Mouse (Mus musculus): Measurements from ENCODE around the gene Gm8180.
"Not testable (repeated sequence)": the region's sequence is repeated elsewhere in the genome, so short reads cannot be mapped to it uniquely, and the experiment has no call there.

Gm8180 gene

DNA sequence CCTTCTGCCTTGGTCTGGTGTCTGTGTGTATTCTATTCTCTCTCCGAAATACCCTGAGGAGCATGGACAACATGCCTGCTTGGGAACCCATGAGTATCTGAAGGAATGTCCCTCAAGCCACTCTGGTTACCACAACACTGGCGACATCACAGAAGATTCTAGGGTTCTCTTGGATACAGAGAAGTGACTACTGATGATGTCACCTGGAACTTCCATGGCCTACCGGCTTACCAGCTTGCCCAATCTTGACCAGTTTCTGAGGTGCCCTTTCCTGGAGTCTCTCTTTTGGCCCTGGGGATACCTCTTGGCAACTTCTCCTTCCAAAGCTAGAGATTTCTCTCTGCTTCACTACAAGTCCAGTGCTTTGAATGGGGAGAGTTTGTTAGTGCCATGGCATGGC is at the start of gene Gm8180:
TSS of gene Gm8180 (minus strand) at position 101 of the 400 bp plus-strand sequence.
- DNase-seq (ENCODE audit: low spot score), result not testable (repeated sequence)

- not testable (repeated sequence) for DNase-seq (ENCODE audit: low spot score)
Measured at GRCm38 (mm10) chr14:43830385-43830784, 45.8 kb upstream of the Gm8180 start.

DNA sequence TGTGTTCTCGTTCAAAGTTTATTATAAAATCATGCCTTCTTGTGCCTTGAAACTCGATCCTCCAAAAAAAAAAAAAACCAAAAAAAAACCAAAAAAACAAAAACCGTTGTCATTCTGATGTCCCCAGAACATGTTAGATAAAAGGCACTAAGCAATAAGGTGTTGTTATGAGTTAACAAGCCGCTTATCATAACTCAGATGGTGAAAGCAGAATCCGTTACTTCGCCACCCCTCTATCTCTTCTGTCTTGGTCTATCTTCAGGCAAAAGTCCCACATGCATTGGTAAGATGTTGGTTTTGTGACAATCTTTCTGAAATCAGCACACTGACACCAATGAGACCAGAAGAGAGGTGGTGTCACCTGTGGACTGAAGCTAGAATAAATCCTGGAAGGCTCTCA is 39.6 kb upstream of the Gm8180 start:
- not testable (repeated sequence) for DNase-seq (ENCODE audit: low spot score)

- DNase-seq (ENCODE audit: low spot score), result not testable (repeated sequence)
Measured at GRCm38 (mm10) chr14:43821869-43822268, 37.3 kb upstream of the Gm8180 start.

DNA sequence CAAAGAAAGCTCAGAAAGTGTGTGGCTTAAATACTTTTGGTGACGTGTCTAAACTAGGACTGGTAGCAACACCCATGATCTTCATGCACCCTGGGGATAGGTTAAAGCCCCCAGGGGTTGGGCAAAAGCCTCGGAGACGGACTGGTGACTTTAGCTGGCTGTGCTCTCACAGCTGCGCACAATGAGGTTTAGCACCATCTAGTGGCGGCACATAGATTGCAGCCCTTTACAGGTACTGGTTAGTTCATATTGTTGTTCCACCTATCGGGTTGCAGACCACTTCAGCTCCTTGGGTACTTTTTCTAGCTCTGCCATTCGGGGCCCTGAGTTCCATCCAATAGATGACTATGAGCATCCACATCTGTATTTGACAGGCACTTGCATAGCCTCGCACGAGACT is 27.9 kb upstream of the Gm8180 start:
- peak; percentile 17 for DNase-seq (ENCODE audit: low spot score)

GRCm38 (mm10) chr14:43808142-43808541 is 23.6 kb upstream of the Gm8180 start:
- DNase-seq (ENCODE audit: low spot score), result not testable (repeated sequence)

DNA sequence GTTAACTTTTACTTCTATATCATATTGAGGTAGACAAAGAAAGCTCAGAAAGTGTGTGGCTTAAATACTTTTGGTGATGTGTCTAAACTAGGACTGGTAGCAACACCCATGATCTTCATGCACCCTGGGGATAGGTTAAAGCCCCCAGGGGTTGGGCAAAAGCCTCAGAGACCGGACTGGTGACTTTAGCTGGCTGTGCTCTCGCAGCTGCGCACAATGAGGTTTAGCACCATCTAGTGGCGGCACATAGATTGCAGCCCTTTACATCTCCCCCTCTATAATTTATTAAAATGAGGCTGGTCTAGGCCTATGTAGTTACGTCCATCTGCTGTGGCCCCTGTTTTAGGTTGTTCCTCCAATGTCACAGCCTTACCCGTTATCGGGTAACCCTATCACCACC is 19.9 kb upstream of the Gm8180 start:
- not testable (repeated sequence) for DNase-seq (ENCODE audit: low spot score)

DNA sequence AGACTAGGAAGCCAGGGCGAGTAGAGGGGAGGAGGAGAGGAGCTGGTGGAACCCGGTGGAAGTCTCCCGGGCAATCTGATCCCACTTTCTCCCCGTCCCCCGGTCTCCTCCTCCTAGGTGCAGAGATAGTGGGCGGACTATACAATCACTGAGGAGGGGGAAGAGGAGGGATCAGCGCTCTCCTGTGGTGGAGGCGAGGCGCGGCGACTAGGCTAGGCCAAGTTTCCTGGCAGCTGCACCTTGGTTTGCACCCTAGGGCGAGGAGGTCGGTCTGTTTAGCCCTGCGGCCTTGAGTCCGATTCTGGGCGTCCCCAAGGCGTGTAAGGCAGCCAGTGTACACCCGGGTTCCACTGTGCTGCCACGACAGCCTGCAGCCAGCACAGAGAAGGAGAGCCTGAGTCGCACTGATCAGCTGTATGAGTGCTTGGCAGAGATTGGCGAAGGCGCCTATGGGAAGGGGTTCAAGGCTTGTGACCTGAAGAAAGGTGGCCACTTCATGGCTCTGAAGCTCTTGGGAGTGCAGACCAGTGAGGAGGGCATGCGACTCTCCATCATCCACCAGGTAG is 12.4 kb upstream of the Gm8180 start:
- not testable (repeated sequence) for DNase-seq (ENCODE audit: low spot score)

DNA sequence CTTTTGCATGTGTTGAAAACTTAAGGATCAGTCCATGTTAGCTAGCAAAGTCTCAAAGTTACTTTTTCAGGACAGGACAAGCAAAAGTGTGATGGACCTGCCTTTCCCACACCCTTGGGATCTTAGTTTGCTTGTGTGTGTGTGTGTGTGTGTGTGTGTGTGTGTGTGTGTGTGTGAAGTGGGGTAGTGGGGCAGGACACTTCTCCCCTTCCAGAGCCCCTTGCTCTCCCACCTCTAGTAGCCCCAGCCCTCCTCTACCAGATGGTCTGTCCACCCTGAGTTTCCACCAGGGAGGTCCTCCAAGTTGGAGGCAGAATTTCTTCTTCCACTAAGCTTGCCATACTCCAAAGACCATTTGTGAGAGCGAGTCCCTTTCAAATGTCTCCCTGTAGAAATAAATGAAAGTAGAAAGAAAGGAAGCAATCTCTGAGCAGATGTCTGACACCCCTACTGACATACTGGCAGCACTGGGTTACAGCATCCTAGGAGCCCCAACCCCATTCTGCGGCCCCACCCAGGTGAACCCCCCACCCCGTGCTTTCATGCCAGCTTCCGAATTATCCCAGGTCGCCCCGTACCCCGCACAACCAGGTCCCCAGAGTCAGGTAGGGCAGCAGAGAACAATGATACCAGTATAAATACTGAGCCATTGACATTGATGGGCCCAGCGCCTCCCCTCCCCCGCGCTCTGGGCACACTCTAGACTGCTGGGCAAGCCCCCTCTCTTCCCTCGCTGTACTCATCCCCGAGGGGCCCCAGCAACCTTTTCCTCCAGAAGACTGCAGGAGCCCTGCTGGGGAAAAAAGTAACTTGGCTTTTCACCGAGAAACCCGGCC is 11.7 kb upstream of the Gm8180 start:
- no peak for DNase-seq (ENCODE audit: low spot score)

- not testable (repeated sequence) for DNase-seq (ENCODE audit: low spot score)
Measured at GRCm38 (mm10) chr14:43793811-43794210, 9.3 kb upstream of the Gm8180 start.

DNA sequence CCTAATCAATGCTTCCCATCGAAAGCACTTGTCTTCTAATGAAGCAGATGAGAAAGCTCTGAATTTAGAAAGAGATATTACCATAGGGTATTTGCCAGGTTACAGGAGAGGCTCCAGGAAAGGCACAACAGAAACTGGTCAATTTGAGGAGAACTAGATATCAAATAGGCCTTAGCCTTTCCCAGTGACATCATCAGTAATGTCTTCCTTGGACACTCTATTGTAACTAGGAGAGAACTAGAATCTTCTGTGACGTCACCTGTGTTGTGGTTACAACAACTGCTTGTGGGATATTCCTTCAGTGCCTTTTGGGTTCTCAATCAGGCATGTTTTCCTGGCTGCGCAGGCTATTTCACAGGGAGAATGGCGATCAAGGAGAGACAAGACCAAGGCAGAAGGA is 37.0 kb downstream of the Gm8180 start, which contains the start of gene Gm6526:
TSS of gene Gm6526 (plus strand) at position 301 of the 400 bp plus-strand sequence.
- DNase-seq (ENCODE audit: low spot score), result not testable (repeated sequence)

All from urinary bladder, postnatal 25 days (tissue).